Mouse (Mus musculus) MEL (cell line): Measurements from ENCODE around the gene Fam171a2.

Source experiments
- CTCF ChIP-seq, 3 experiments: IDR thresholded peaks in 2 of 3; conservative IDR thresholded peaks in 1 of 3; 2 replicates each; pipeline ENCODE4 v1.5.1; 2011 to 2012; ENCODE audit warnings: low read length in 3 of 3, low read depth in 2 of 3, mild to moderate bottlenecking in 2 of 3, improper control_type of control experiment in 1 of 3, inconsistent platforms in 1 of 3, mixed read lengths in 1 of 3, moderate library complexity in 1 of 3; ENCODE audit not compliant: control insufficient read depth in 1 of 3, insufficient read depth in 1 of 3, poor library complexity in 1 of 3, severe bottlenecking in 1 of 3
- EP300 ChIP-seq, 2 experiments: IDR thresholded peaks; 2 replicates each; pipeline ENCODE4 v1.6.1; 2011; ENCODE audit warnings: improper control_type of control experiment in 2 of 2, low read length in 2 of 2, low read depth in 1 of 2, mild to moderate bottlenecking in 1 of 2
- GATA1 ChIP-seq: IDR thresholded peaks from 2 replicates; pipeline ENCODE4 v1.6.1; 2011; ENCODE audit warnings: low read depth, low read length, improper control_type of control experiment
- HCFC1 ChIP-seq: IDR thresholded peaks from 2 replicates; pipeline ENCODE4 v1.6.1; 2012; ENCODE audit warnings: low read depth, mild to moderate bottlenecking, inconsistent platforms, low read length, improper control_type of control experiment, moderate library complexity
- MAX ChIP-seq: IDR thresholded peaks from 2 replicates; pipeline ENCODE4 v1.6.1; 2011; ENCODE audit warnings: low read length, improper control_type of control experiment
- POLR2A ChIP-seq, 2 experiments: IDR thresholded peaks; 2 replicates each; pipeline ENCODE4 v1.6.1; 2011 to 2012; ENCODE audit warnings: low read length in 2 of 2, mild to moderate bottlenecking in 2 of 2, control low read depth in 1 of 2, improper control_type of control experiment in 1 of 2, low read depth in 1 of 2, moderate library complexity in 1 of 2; ENCODE audit not compliant: control insufficient read depth in 1 of 2, insufficient read depth in 1 of 2, poor library complexity in 1 of 2
- POLR2AphosphoS5 ChIP-seq: IDR thresholded peaks from 2 replicates; pipeline ENCODE4 v1.6.1; 2012; ENCODE audit warnings: low read depth, borderline replicate concordance, mild to moderate bottlenecking, inconsistent platforms, low read length, moderate library complexity, mixed read lengths
- RAD21 ChIP-seq: IDR thresholded peaks from 2 replicates; pipeline ENCODE4 v1.6.1; 2011; ENCODE audit warnings: mild to moderate bottlenecking, low read depth, low read length, improper control_type of control experiment
- ZC3H11A ChIP-seq: IDR thresholded peaks from 2 replicates; pipeline ENCODE4 v1.6.1; 2012; ENCODE audit warnings: low read depth, mild to moderate bottlenecking, inconsistent platforms, low read length, improper control_type of control experiment
- ZKSCAN1 ChIP-seq: IDR thresholded peaks from 2 replicates; pipeline ENCODE4 v1.6.1; 2012; ENCODE audit warnings: low read depth, mild to moderate bottlenecking, inconsistent platforms, low read length, improper control_type of control experiment, moderate library complexity
- ZNF384 ChIP-seq: IDR thresholded peaks from 2 replicates; pipeline ENCODE4 v1.6.1; 2012; ENCODE audit warnings: low read depth, mild to moderate bottlenecking, inconsistent platforms, low read length, improper control_type of control experiment

- TF ChIP-seq POLR2A (IDR thresholded peaks at IDR 0.05; ENCODE audit: control insufficient read depth in 1 of 2, insufficient read depth in 1 of 2, low read depth in 1 of 2, low read length in 2 of 2, poor library complexity in 1 of 2) (no peak), RAD21 (no peak), CTCF (IDR thresholded peaks at IDR 0.05 in 2 of 3, conservative IDR thresholded peaks at IDR 0.05 in 1 of 3; ENCODE audit: control insufficient read depth in 1 of 3, insufficient read depth in 1 of 3, low read depth in 2 of 3, low read length in 3 of 3, poor library complexity in 1 of 3, severe bottlenecking in 1 of 3) (no peak), POLR2AphosphoS5 (no peak), MAX (no peak), HCFC1 (no peak), ZNF384 (no peak), GATA1 (no peak), ZC3H11A (no peak), EP300 (IDR thresholded peaks at IDR 0.05; ENCODE audit: low read depth in 1 of 2, low read length in 2 of 2) (no peak), ZKSCAN1 (no peak)
Observed at GRCm38 (mm10) chr11:102461764-102462163, 14.3 kb upstream of the Fam171a2 start.
